Mouse (Mus musculus): ENCODE measurements at regions not wholly inside any gene's neighbourhood (a gene's known extent, or its start where the extent isn't known, plus 50 kb on each side); places are given as distances from the start of the nearest gene placed in this dataset.
A peak's percentile ranks its signal among the peaks of the same experiment; 100 is the strongest.

DNA sequence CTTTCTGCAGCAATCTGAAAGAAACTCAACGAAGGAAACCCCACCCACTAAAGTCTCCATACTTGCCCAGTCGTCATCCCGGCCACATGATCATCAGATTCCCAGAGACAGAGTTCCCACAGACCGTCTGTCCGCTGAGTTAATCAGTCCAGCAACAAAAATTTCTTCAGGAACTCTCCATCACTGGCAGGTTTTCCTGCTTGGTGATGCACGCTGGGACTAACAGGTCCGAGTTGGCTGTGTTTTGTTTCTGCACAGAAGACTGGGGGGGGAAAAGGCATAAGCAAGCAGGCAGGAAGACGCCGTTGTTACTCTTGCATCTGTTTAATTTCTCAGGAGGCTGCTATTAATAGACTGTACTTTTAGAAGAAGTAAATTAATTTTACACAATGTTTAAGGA is 215.3 kb upstream of the Sox2 start:
- Histone ChIP-seq H3K9me3 (ENCODE audit: control insufficient read depth, low read length) (no peaks in the 10 kb centered on the region), H3K9ac (replicated peaks; ENCODE audit: low read depth, low read length) (no peak overlapping the region; the same call in 1 of the 2 replicates), H3K27me3 (replicated peaks; ENCODE audit: control insufficient read depth, insufficient read depth, low read length) (0 out of 2 replicates have a peak, but pooled peaks cover 3% of the 10 kb centered on the region), H3K4me2 (ENCODE audit: low read length) (peak overlapping the region; percentile 46), H3K27ac (ENCODE audit: low read length) (peak overlapping the region; percentile 19; the same call in 1 of the 2 replicates), H3K36me3 (ENCODE audit: control insufficient read depth, insufficient read depth) (no peaks in the 10 kb centered on the region), H3K4me3 (replicated peaks; ENCODE audit: low read length) (peak overlapping the region; percentile 20), H3K4me1 (replicated peaks; ENCODE audit: control insufficient read depth, insufficient read depth, low read length) (peaks cover 8% of the 10 kb centered on the region)
- WGBS, result 7% methylated on average over 9 of the region's 9 CpGs
- peak; percentile 48 for ATAC-seq

DNA sequence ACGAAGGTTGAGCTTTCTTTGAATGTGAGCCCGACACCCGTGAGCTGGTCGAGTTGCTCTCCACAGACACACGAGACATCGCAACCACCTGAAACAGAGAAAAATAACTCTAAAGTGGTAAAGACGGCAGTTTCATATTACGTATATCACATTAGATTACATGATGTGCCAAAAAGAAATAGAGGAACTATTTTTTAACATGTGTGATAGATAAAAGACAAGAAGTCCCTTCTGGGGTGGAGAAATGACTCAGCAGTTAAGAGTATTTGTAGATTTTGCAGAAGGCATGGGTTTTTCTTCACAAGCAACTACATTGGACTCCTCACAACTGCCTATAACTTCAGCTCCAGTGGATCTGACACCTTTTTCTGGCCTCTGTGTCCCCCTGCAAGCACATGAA is 222.2 kb upstream of the Sox2 start:
- Histone ChIP-seq H3K4me1 (replicated peaks; ENCODE audit: control insufficient read depth, insufficient read depth, low read length) (0 out of 2 replicates have a peak, but pooled peaks cover 2% of the 10 kb centered on the region), H3K4me3 (replicated peaks; ENCODE audit: low read length) (no peak overlapping the region), H3K27ac (ENCODE audit: low read length) (no peak overlapping the region), H3K36me3 (ENCODE audit: control insufficient read depth, insufficient read depth) (no peaks in the 10 kb centered on the region), H3K4me2 (ENCODE audit: low read length) (no peak overlapping the region), H3K9me3 (ENCODE audit: control insufficient read depth, low read length) (no peaks in the 10 kb centered on the region), H3K27me3 (replicated peaks; ENCODE audit: control insufficient read depth, insufficient read depth, low read length) (no peaks in the 10 kb centered on the region), H3K9ac (replicated peaks; ENCODE audit: low read depth, low read length) (no peak overlapping the region)
- 94% methylated on average over 8 of the region's 8 CpGs for WGBS
- ATAC-seq, result no peak

DNA sequence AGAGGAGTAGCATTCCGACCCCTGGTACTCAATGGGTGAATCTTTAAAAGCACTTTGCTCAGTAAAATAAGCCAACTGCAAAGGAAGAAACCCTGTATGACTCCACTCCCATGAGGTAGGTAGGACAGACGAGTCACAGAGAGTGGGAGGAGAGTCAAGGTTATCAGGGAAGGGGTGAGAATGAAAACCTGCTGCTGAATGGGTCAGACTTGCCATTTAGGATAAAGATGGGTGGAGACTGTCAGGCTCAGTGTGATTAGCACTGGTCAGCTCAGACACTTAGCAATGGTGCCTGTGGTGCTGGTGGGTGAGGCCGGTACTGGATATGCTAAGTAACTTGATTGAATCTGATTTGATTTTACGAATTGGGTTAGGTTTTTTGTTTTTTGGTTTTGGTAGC is 222.7 kb upstream of the Sox2 start:
- Histone ChIP-seq H3K4me1 (replicated peaks; ENCODE audit: control insufficient read depth, insufficient read depth, low read length) (0 out of 2 replicates have a peak, but pooled peaks cover 2% of the 10 kb centered on the region), H3K4me2 (ENCODE audit: low read length) (no peak overlapping the region), H3K9me3 (ENCODE audit: control insufficient read depth, low read length) (no peaks in the 10 kb centered on the region), H3K27ac (ENCODE audit: low read length) (no peak overlapping the region), H3K4me3 (replicated peaks; ENCODE audit: low read length) (no peak overlapping the region), H3K36me3 (ENCODE audit: control insufficient read depth, insufficient read depth) (no peaks in the 10 kb centered on the region), H3K27me3 (replicated peaks; ENCODE audit: control insufficient read depth, insufficient read depth, low read length) (no peaks in the 10 kb centered on the region), H3K9ac (replicated peaks; ENCODE audit: low read depth, low read length) (no peak overlapping the region)
- ATAC-seq, result no peak
- 95% methylated on average over 4 of the region's 4 CpGs for WGBS

DNA sequence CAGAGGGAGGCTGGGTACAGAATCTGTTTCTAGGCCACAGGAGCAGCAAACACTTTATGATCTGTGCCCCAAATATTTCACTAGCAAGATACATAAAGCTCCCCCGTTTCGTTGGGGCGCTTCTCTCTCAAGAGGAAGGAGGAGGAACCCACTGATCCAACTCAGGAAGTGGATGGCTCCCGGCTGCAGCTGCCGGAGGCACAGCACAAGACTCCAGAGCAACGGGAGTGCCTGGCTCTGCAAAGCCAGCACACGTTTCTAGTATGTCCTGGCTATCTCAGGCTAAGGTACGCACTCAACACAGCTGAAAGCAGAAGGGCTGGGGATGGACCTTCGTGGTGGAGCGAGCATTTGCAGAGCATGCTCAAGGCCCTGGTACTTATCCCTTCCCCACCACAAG is 223.2 kb upstream of the Sox2 start:
- Histone ChIP-seq H3K4me2 (ENCODE audit: low read length) (no peak overlapping the region), H3K36me3 (ENCODE audit: control insufficient read depth, insufficient read depth) (no peaks in the 10 kb centered on the region), H3K27me3 (replicated peaks; ENCODE audit: control insufficient read depth, insufficient read depth, low read length) (no peaks in the 10 kb centered on the region), H3K9me3 (ENCODE audit: control insufficient read depth, low read length) (no peaks in the 10 kb centered on the region), H3K27ac (ENCODE audit: low read length) (no peak overlapping the region), H3K4me1 (replicated peaks; ENCODE audit: control insufficient read depth, insufficient read depth, low read length) (0 out of 2 replicates have a peak, but pooled peaks cover 2% of the 10 kb centered on the region), H3K4me3 (replicated peaks; ENCODE audit: low read length) (no peak overlapping the region), H3K9ac (replicated peaks; ENCODE audit: low read depth, low read length) (no peak overlapping the region)
- WGBS, result 87% methylated on average over 10 of the region's 10 CpGs
- no peak for ATAC-seq

DNA sequence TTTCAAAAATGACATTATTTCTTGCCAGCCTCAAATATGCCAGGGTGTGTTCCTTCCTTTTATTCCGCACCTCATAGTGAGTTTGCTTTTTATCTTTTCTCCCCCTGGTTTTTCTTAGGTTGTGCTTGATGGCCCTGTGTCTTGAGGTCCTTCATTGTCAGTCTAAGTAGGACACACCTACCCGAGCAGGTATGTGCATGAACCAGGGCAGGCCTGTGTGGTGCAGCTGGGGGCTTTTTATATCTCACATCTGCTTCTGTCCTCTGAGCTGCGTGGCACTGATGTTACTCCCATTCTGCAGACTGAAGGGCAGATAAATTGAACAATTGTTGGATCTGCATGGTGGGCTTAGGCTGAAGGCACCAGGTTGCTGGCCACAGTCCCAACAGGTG is 238.3 kb upstream of the Sox2 start:
- WGBS, result 12% methylated on average over 3 of the region's 3 CpGs
- Histone ChIP-seq H3K4me2 (ENCODE audit: low read length) (peak overlapping the region; percentile 35), H3K36me3 (ENCODE audit: control insufficient read depth, insufficient read depth) (no peaks in the 10 kb centered on the region), H3K9ac (replicated peaks; ENCODE audit: low read depth, low read length) (peak overlapping the region; percentile 33; the same call in 1 of the 2 replicates), H3K4me3 (replicated peaks; ENCODE audit: low read length) (no peak overlapping the region), H3K9me3 (ENCODE audit: control insufficient read depth, low read length) (no peaks in the 10 kb centered on the region), H3K4me1 (replicated peaks; ENCODE audit: control insufficient read depth, insufficient read depth, low read length) (peaks cover 12% of the 10 kb centered on the region), H3K27ac (ENCODE audit: low read length) (peak overlapping the region; percentile 82), H3K27me3 (replicated peaks; ENCODE audit: control insufficient read depth, insufficient read depth, low read length) (no peaks in the 10 kb centered on the region)
- ATAC-seq, result peak; percentile 57

DNA sequence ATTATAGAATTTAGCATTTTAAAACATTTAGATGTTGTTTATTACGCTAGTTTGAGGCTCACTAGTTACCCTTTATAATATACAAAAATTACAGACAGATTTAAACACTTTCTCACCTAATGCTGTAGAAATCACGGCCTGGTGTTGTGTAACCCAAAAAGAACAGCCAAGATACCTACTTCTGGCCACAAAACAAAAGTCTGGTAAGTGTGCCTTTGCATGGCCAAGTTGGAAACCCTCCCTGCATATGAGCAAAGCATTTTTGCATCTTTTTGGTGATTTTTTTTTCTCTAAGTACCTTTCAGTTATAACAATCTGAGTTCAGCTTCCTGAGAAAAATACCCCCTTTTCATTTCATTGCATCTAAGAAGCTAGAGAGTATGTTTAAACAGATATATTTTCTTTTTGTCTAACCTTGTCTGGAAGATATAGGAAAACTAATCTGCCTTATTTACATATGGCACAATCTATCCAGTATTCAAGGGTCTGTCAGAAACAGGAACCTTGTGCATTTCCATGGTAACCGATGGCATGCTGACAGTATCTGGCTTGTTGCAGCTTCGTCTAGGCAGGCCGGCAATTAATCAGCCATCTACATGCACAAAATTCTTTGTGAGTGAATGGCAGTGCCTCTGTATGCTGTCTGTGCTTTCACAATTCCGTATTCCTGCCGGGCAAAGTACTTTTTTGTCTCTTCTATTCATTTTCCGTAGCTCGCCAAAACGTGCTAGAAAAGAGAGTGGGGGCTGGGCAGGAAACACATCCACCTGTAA is 238.9 kb upstream of the Sox2 start:
- WGBS, result 6% methylated on average over 10 of the region's 10 CpGs
- no peak overlapping the region for H3K4me3 ChIP-seq (replicated peaks; ENCODE audit: low read length)

DNA sequence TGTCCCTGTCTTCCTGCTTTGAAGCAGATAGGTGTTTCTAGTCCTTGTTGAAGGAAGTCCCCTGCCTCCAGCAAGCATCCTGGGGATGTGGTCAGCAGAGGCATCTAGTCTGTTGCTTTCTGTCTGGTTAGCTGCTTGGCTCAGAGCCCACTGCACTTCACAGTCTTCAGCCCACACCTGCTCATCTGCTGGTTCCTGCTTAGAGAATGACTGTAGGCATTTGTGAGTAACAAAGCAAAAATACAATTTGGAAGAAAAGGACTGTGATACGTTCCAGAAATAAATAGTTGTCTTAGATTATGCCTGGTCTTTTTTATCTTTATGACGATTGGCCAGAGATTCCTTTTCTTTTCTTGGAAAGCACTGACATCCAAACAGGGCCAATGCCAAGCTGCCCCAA is 246.6 kb upstream of the Sox2 start:
- Histone ChIP-seq H3K4me2 (ENCODE audit: low read length) (no peak overlapping the region), H3K36me3 (ENCODE audit: control insufficient read depth, insufficient read depth) (no peaks in the 10 kb centered on the region), H3K9me3 (ENCODE audit: control insufficient read depth, low read length) (no peaks in the 10 kb centered on the region), H3K4me3 (replicated peaks; ENCODE audit: low read length) (no peak overlapping the region), H3K27me3 (replicated peaks; ENCODE audit: control insufficient read depth, insufficient read depth, low read length) (no peaks in the 10 kb centered on the region), H3K4me1 (replicated peaks; ENCODE audit: control insufficient read depth, insufficient read depth, low read length) (peaks cover 5% of the 10 kb centered on the region), H3K9ac (replicated peaks; ENCODE audit: low read depth, low read length) (no peak overlapping the region), H3K27ac (ENCODE audit: low read length) (no peak overlapping the region; the same call in 1 of the 2 replicates)
- WGBS, result 61% methylated on average over 2 of the region's 2 CpGs
- 0 out of 2 replicates have a peak, but pooled peaks have one; percentile 28 for ATAC-seq

More for the DNA sequence above, 238.9 kb upstream of the Sox2 start:
- peak overlapping the region; percentile 82 for H3K27ac ChIP-seq (ENCODE audit: low read length)
- H3K4me2 ChIP-seq (ENCODE audit: low read length), result peak overlapping the region; percentile 35
- H3K4me1 ChIP-seq (replicated peaks; ENCODE audit: control insufficient read depth, insufficient read depth, low read length), result peaks cover 12% of the 10 kb centered on the region
- H3K36me3 ChIP-seq (ENCODE audit: control insufficient read depth, insufficient read depth), result no peaks in the 10 kb centered on the region
- peak; percentile 97 for ATAC-seq
- no peaks in the 10 kb centered on the region for H3K27me3 ChIP-seq (replicated peaks; ENCODE audit: control insufficient read depth, insufficient read depth, low read length)
- peak overlapping the region; percentile 33; the same call in 1 of the 2 replicates for H3K9ac ChIP-seq (replicated peaks; ENCODE audit: low read depth, low read length)
- no peaks in the 10 kb centered on the region for H3K9me3 ChIP-seq (ENCODE audit: control insufficient read depth, low read length)

DNA sequence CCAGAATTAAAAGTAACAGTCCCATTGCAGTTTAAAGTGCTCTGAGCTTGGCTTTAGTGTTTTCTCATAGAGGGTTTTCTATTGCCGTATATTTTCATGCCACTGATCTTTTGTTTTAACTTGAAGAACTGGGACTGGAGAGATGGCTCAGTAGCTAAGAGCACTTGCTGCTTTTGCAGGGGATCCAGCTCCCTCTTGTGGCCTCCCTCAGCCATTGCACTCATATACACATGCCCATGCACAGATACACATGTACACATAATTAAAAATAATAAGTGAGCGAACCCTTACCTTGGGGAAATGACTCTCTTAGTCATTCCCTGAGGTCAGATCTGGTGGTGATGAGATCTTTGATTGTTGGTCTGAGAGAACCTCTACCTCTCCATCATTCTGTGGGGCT is 258.9 kb upstream of the Sox2 start:
- H3K27me3 ChIP-seq (replicated peaks; ENCODE audit: control insufficient read depth, insufficient read depth, low read length), result no peaks in the 10 kb centered on the region
- H3K9ac ChIP-seq (replicated peaks; ENCODE audit: low read depth, low read length), result no peak overlapping the region
- no peak overlapping the region for H3K4me2 ChIP-seq (ENCODE audit: low read length)
- no peak overlapping the region for H3K27ac ChIP-seq (ENCODE audit: low read length)
- WGBS, result 95% methylated on average over 2 of the region's 2 CpGs
- peaks cover 2% of the 10 kb centered on the region; the same call in 1 of the 2 replicates for H3K9me3 ChIP-seq (ENCODE audit: control insufficient read depth, low read length)
- H3K4me3 ChIP-seq (replicated peaks; ENCODE audit: low read length), result no peak overlapping the region
- no peaks in the 10 kb centered on the region for H3K4me1 ChIP-seq (replicated peaks; ENCODE audit: control insufficient read depth, insufficient read depth, low read length)
- no peaks in the 10 kb centered on the region for H3K36me3 ChIP-seq (ENCODE audit: control insufficient read depth, insufficient read depth)
- no peak for ATAC-seq

DNA sequence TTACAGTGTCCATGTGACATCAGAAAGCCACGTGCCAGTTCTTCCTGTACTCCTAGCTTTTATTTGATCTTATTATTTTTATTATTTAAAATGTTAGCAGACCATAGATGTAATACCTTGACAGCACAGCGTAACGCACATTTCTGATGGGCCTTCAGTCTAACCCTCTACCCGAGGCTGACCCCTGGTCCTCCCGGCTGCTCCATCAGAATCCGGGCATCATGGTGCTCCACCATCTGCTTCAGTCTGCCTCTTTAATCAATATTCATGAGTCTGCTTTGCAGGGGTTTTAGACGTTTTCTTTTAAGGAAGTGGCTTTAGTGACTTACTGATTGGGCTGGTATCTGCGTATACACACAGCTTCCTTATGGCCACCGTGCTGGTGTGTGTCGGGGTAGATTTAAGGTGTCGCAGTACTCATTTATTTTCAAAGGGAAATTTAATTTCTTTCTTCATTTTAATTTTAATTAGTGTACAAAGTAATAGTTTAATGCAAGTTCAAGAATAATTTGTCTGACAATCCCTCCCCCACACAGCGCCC is 265.2 kb upstream of the Sox2 start:
- peak; percentile 54; the same call in 1 of the 2 replicates for ATAC-seq
- WGBS, result 68% methylated on average over 12 of the region's 12 CpGs
- H3K27ac ChIP-seq (ENCODE audit: low read length), result no peak overlapping the region
- no peaks in the 10 kb centered on the region for H3K9me3 ChIP-seq (ENCODE audit: control insufficient read depth, low read length)
- no peak overlapping the region for H3K4me2 ChIP-seq (ENCODE audit: low read length)
- no peaks in the 10 kb centered on the region for H3K36me3 ChIP-seq (ENCODE audit: control insufficient read depth, insufficient read depth)
- no peak overlapping the region for H3K9ac ChIP-seq (replicated peaks; ENCODE audit: low read depth, low read length)
- H3K4me1 ChIP-seq (replicated peaks; ENCODE audit: control insufficient read depth, insufficient read depth, low read length), result peaks cover 4% of the 10 kb centered on the region; the same call in 1 of the 2 replicates
- H3K4me3 ChIP-seq (replicated peaks; ENCODE audit: low read length), result no peak overlapping the region
- H3K27me3 ChIP-seq (replicated peaks; ENCODE audit: control insufficient read depth, insufficient read depth, low read length), result no peaks in the 10 kb centered on the region
